Comparison of ENCODE assay signal across 7 mouse cellular contexts in genomic region chr19:55742386-55743000, GRCm38 (mm10). TPM values are rescaled to one million over a fixed set of nuclear protein-coding genes. Genes with fewer than 3 reads are reported as not detected.
DNase-seq lines count a peak whose midpoint lies in the region; ATAC-seq and TF ChIP-seq lines count a peak whose summit lies in the region.

No protein-coding gene starts in this region.

- H3K27ac ChIP-seq in forebrain, embryonic 13.5 days, result peak overlapping the region; percentile 93
- H3K27ac ChIP-seq in hindbrain, embryonic 11.5 days (ENCODE audit: low read depth, low read length), result peak overlapping the region; percentile 90
- H3K27ac ChIP-seq in limb, embryonic 14.5 days (replicated peaks; ENCODE audit: low read depth, low read length), result peak overlapping the region; percentile 99

- under 1% methylated on average over 59 of the region's 70 CpGs for WGBS in forebrain, embryonic 13.5 days
- WGBS in hindbrain, embryonic 11.5 days, result under 1% methylated on average over 59 of the region's 70 CpGs
- under 1% methylated on average over 53 of the region's 70 CpGs for WGBS in limb, embryonic 14.5 days

- H3K27me3 ChIP-seq in forebrain, embryonic 13.5 days, result 0 out of 2 replicates have a peak, but pooled peaks cover 10% of the 10 kb centered on the region
- no peaks in the 10 kb centered on the region for H3K27me3 ChIP-seq in hindbrain, embryonic 11.5 days (ENCODE audit: control insufficient read depth, insufficient read depth, low read length)
- no peaks in the 10 kb centered on the region for H3K27me3 ChIP-seq in limb, embryonic 14.5 days (ENCODE audit: control insufficient read depth, insufficient read depth, low read length)

- H3K4me1 ChIP-seq in forebrain, embryonic 13.5 days, result peaks cover 63% of the 10 kb centered on the region
- H3K4me1 ChIP-seq in hindbrain, embryonic 11.5 days (replicated peaks; ENCODE audit: control insufficient read depth, insufficient read depth, low read length), result peaks cover 17% of the 10 kb centered on the region; the same call in 1 of the 2 replicates
- H3K4me1 ChIP-seq in limb, embryonic 14.5 days (ENCODE audit: control insufficient read depth, insufficient read depth, low read length), result peaks cover 24% of the 10 kb centered on the region

- DNase-seq in CD4-positive helper T cell, adult 2 months (ENCODE audit: low read depth, low spot score), result peak; percentile 24
- peak; percentile 69 for DNase-seq in ZHBTc4 (ENCODE audit: low read depth, low spot score)
- DNase-seq in hindbrain, embryonic 11.5 days (ENCODE audit: low spot score), result peak; percentile 74
- peak; percentile 44 for DNase-seq in limb, embryonic 14.5 days (ENCODE audit: low spot score)
- DNase-seq in naive thymus-derived CD4-positive, alpha-beta T cell, adult 2 months (ENCODE audit: low read depth), result peak; percentile 45
- peak; percentile 41 for DNase-seq in thymus, postnatal 25 days

- peak overlapping the region; percentile 86 for H3K9ac ChIP-seq in forebrain, embryonic 13.5 days
- H3K9ac ChIP-seq in hindbrain, embryonic 11.5 days (ENCODE audit: low read depth, low read length), result peak overlapping the region; percentile 93
- H3K9ac ChIP-seq in limb, embryonic 14.5 days (ENCODE audit: low read depth, low read length, severe bottlenecking), result peak overlapping the region; percentile 99

- peak overlapping the region; percentile 79 for H3K4me2 ChIP-seq in forebrain, embryonic 13.5 days
- peak overlapping the region; percentile 76 for H3K4me2 ChIP-seq in hindbrain, embryonic 11.5 days (replicated peaks; ENCODE audit: low read depth, low read length)
- peak overlapping the region; percentile 95 for H3K4me2 ChIP-seq in limb, embryonic 14.5 days (replicated peaks; ENCODE audit: low read depth, low read length, severe bottlenecking)

- 0 out of 2 replicates have a peak, but pooled peaks have one; percentile 30 for TF ChIP-seq POLR2A in limb, embryonic 14.5 days (IDR thresholded peaks at IDR 0.05; ENCODE audit: borderline replicate concordance, extremely low read depth, insufficient read depth, insufficient read length)

- no peaks in the 10 kb centered on the region for H3K36me3 ChIP-seq in forebrain, embryonic 13.5 days (ENCODE audit: poor library complexity, severe bottlenecking)
- H3K36me3 ChIP-seq in hindbrain, embryonic 11.5 days (ENCODE audit: control insufficient read depth, insufficient read depth, low read length), result no peaks in the 10 kb centered on the region
- 0 out of 2 replicates have a peak, but pooled peaks cover 3% of the 10 kb centered on the region for H3K36me3 ChIP-seq in limb, embryonic 14.5 days (ENCODE audit: control insufficient read depth, insufficient read depth, low read length)

- H3K9me3 ChIP-seq in forebrain, embryonic 13.5 days (replicated peaks), result no peaks in the 10 kb centered on the region
- no peaks in the 10 kb centered on the region for H3K9me3 ChIP-seq in hindbrain, embryonic 11.5 days (ENCODE audit: control insufficient read depth, low read length)
- no peaks in the 10 kb centered on the region for H3K9me3 ChIP-seq in limb, embryonic 14.5 days (ENCODE audit: control insufficient read depth, low read length)

- peak overlapping the region; percentile 60 for H3K4me3 ChIP-seq in forebrain, embryonic 13.5 days
- peak overlapping the region; percentile 81 for H3K4me3 ChIP-seq in hindbrain, embryonic 11.5 days (ENCODE audit: low read depth, low read length)
- H3K4me3 ChIP-seq in limb, embryonic 14.5 days (replicated peaks; ENCODE audit: low read length), result peak overlapping the region; percentile 84

- ATAC-seq in forebrain, embryonic 13.5 days, result peak; percentile 8; the same call in 1 of the 2 replicates
- ATAC-seq in hindbrain, embryonic 11.5 days (ENCODE audit: low FRiP score), result no peak
- ATAC-seq in limb, embryonic 14.5 days (ENCODE audit: low FRiP score, low read depth), result no peak

RNA-seq across cellular contexts. Expression of gene Tcf7l2, which starts 0.9 kb away (rescaled TPM):
- 130 and 215 TPM in 2 replicates for polyA plus RNA-seq in forebrain, embryonic 13.5 days (2015; fragmentation: Nextera tagmentation; extraction: Ambion mirVana)
- polyA plus RNA-seq in hindbrain, embryonic 11.5 days (2014; fragmentation: Nextera tagmentation; extraction: Ambion mirVana), result 57.9 and 76.9 TPM in 2 replicates
- polyA plus RNA-seq in limb, embryonic 14.5 days (2012; rRNA removed), result 51.6 and 64.4 TPM in 2 replicates
- 134 and 151 TPM in 2 replicates for polyA plus RNA-seq in limb, embryonic 14.5 days (2014; fragmentation: Nextera tagmentation; extraction: Ambion mirVana)

Comparison
In these comparisons a context has a peak if more than half of its experiments do, and no peak if none do; other contexts are left out.
1. DNase-seq: peak in every context shown above with its lines; median percentile 74 in hindbrain, embryonic 11.5 days; 69 in ZHBTc4; 45 in naive thymus-derived CD4-positive, alpha-beta T cell, adult 2 months; 44 in limb, embryonic 14.5 days; 41 in thymus, postnatal 25 days; 24 in CD4-positive helper T cell, adult 2 months.